Mouse (Mus musculus) brain, embryonic 14.5 days (tissue): ENCODE measurements around the gene Rpl35a.

Source experiments
- CTCF ChIP-seq: fragments of 200-500 bp; IDR thresholded peaks from 2 replicates; pipeline ENCODE4 v1.5.1; 2012; ENCODE audit warnings: inconsistent platforms, mild to moderate bottlenecking, moderate library complexity, borderline replicate concordance; ENCODE audit not compliant: insufficient read depth, insufficient read length; ENCODE audit errors: extremely low read depth
- POLR2A ChIP-seq: fragments of 200-500 bp; IDR thresholded peaks from 2 replicates; pipeline ENCODE4 v1.6.1; 2012; ENCODE audit warnings: mild to moderate bottlenecking, inconsistent platforms, borderline replicate concordance; ENCODE audit not compliant: poor library complexity, insufficient read depth, insufficient read length, severe bottlenecking; ENCODE audit errors: extremely low read depth

- TF ChIP-seq CTCF (no peak), POLR2A (no peak)
Observed at GRCm38 (mm10) chr16:33083996-33084395, 27.7 kb downstream of the Rpl35a start.
